Mouse (Mus musculus) MEL (cell line): ENCODE results near the gene Ttll1. TPM values are rescaled to one million over a fixed set of nuclear protein-coding genes. Genes with fewer than 3 reads are reported as not detected.

Experiments used
- DNase-seq: peaks from one replicate; pipeline ENCODE4 v3.0.0; 2011; ENCODE audit warnings: low read depth, low spot score
- H3K27ac ChIP-seq: 2 replicates; pipeline ENCODE4 v1.5.1; 2012; ENCODE audit warnings: low read depth, mild to moderate bottlenecking, control low read depth, low read length, moderate library complexity; ENCODE audit not compliant: control insufficient read depth
- H3K27me3 ChIP-seq, 2 experiments: fragments of 150-350 bp in 1 of 2; sonication (generic) in 1 of 2; 2 replicates each; pipeline ENCODE4 v1.6.1; 2012; ENCODE audit warnings: low read length in 2 of 2, mild to moderate bottlenecking in 2 of 2, improper control_type of control experiment in 1 of 2, moderate library complexity in 1 of 2; ENCODE audit not compliant: insufficient read depth in 2 of 2, control insufficient read depth in 1 of 2
- H3K36me3 ChIP-seq, 2 experiments: 2 replicates each; pipeline ENCODE4 v1.6.1; 2012 to 2014; ENCODE audit warnings: low read length in 2 of 2, improper control_type of control experiment in 1 of 2, inconsistent platforms in 1 of 2, mild to moderate bottlenecking in 1 of 2; ENCODE audit not compliant: insufficient read depth in 2 of 2, control insufficient read depth in 1 of 2
- H3K4me1 ChIP-seq, 2 experiments: fragments of 150-350 bp in 1 of 2; sonication (generic) in 1 of 2; 2 replicates each; pipeline ENCODE4 v1.6.1; 2012; ENCODE audit warnings: low read length in 2 of 2, improper control_type of control experiment in 1 of 2, mild to moderate bottlenecking in 1 of 2; ENCODE audit not compliant: insufficient read depth in 2 of 2, control insufficient read depth in 1 of 2
- H3K4me3 ChIP-seq, 2 experiments: fragments of 150-350 bp in 1 of 2; sonication (generic) in 1 of 2; 2 replicates each; pipeline ENCODE4 v1.5.1; 2012; ENCODE audit warnings: low read depth in 2 of 2, low read length in 2 of 2, mild to moderate bottlenecking in 2 of 2, moderate library complexity in 2 of 2, control low read depth in 1 of 2, improper control_type of control experiment in 1 of 2; ENCODE audit not compliant: control insufficient read depth in 1 of 2, insufficient read depth in 1 of 2
- H3K79me2 ChIP-seq: 2 replicates; pipeline ENCODE4 v1.6.1; 2012; ENCODE audit warnings: mild to moderate bottlenecking, low read length, moderate library complexity; ENCODE audit not compliant: control insufficient read depth, poor library complexity, insufficient read depth
- H3K9ac ChIP-seq: 2 replicates; pipeline ENCODE4 v1.6.1; 2012; ENCODE audit warnings: low read depth, mild to moderate bottlenecking, control low read depth, low read length, moderate library complexity; ENCODE audit not compliant: control insufficient read depth, poor library complexity, severe bottlenecking
- H3K9me3 ChIP-seq: fragments of 150-350 bp; sonication (generic); replicated peaks from 2 replicates; pipeline ENCODE4 v1.6.1; 2012; ENCODE audit warnings: mild to moderate bottlenecking, low read length, improper control_type of control experiment, moderate library complexity; ENCODE audit not compliant: insufficient read depth
- BHLHE40 ChIP-seq: IDR thresholded peaks from 2 replicates; pipeline ENCODE4 v1.6.1; 2012; ENCODE audit warnings: low read depth, mild to moderate bottlenecking, inconsistent platforms, low read length, improper control_type of control experiment, borderline replicate concordance
- CHD2 ChIP-seq: IDR thresholded peaks from 2 replicates; pipeline ENCODE4 v1.6.1; 2011; ENCODE audit warnings: low read length, improper control_type of control experiment
- E2F4 ChIP-seq: IDR thresholded peaks from 2 replicates; pipeline ENCODE4 v1.6.1; 2011; ENCODE audit warnings: low read depth, low read length, improper control_type of control experiment, borderline replicate concordance
- ELF1 ChIP-seq: IDR thresholded peaks from 2 replicates; pipeline ENCODE4 v1.6.1; 2014; ENCODE audit warnings: low read depth, mild to moderate bottlenecking, inconsistent platforms, low read length, improper control_type of control experiment, moderate library complexity
- EP300 ChIP-seq, 2 experiments: IDR thresholded peaks; 2 replicates each; pipeline ENCODE4 v1.6.1; 2011; ENCODE audit warnings: improper control_type of control experiment in 2 of 2, low read length in 2 of 2, low read depth in 1 of 2, mild to moderate bottlenecking in 1 of 2
- ETS1 ChIP-seq: IDR thresholded peaks from 2 replicates; pipeline ENCODE4 v1.6.1; 2012; ENCODE audit warnings: low read depth, mild to moderate bottlenecking, inconsistent platforms, low read length, improper control_type of control experiment, moderate library complexity
- GABPA ChIP-seq: IDR thresholded peaks from 2 replicates; pipeline ENCODE4 v1.6.1; 2012; ENCODE audit warnings: low read depth, mild to moderate bottlenecking, inconsistent platforms, low read length, improper control_type of control experiment, moderate library complexity
- GATA1 ChIP-seq: IDR thresholded peaks from 2 replicates; pipeline ENCODE4 v1.6.1; 2011; ENCODE audit warnings: low read depth, low read length, improper control_type of control experiment
- HCFC1 ChIP-seq: IDR thresholded peaks from 2 replicates; pipeline ENCODE4 v1.6.1; 2012; ENCODE audit warnings: low read depth, mild to moderate bottlenecking, inconsistent platforms, low read length, improper control_type of control experiment, moderate library complexity
- JUND ChIP-seq: IDR thresholded peaks from 2 replicates; pipeline ENCODE4 v1.6.1; 2011; ENCODE audit warnings: low read depth, mild to moderate bottlenecking, improper control_type of control experiment, low read length
- KAT2A ChIP-seq: conservative IDR thresholded peaks from 2 replicates; pipeline ENCODE4 v1.6.1; 2012; ENCODE audit warnings: low read depth, low read length, improper control_type of control experiment, inconsistent platforms
- MAFK ChIP-seq: IDR thresholded peaks from 2 replicates; pipeline ENCODE4 v1.6.1; 2011; ENCODE audit warnings: low read depth, mild to moderate bottlenecking, low read length, improper control_type of control experiment, borderline replicate concordance
- MAZ ChIP-seq: IDR thresholded peaks from 2 replicates; pipeline ENCODE4 v1.6.1; 2012; ENCODE audit warnings: low read depth, mild to moderate bottlenecking, inconsistent platforms, low read length, improper control_type of control experiment
- MEF2A ChIP-seq: IDR thresholded peaks from 2 replicates; pipeline ENCODE4 v1.6.1; 2014; ENCODE audit warnings: low read depth, mild to moderate bottlenecking, inconsistent platforms, low read length, improper control_type of control experiment; ENCODE audit not compliant: poor library complexity, insufficient replicate concordance, severe bottlenecking; ENCODE audit errors: extremely low read depth
- MXI1 ChIP-seq: IDR thresholded peaks from 2 replicates; pipeline ENCODE4 v1.6.1; 2011; ENCODE audit warnings: mild to moderate bottlenecking, low read depth, low read length, improper control_type of control experiment
- NELFE ChIP-seq: IDR thresholded peaks from 2 replicates; pipeline ENCODE4 v1.6.1; 2011; ENCODE audit warnings: low read depth, low read length, improper control_type of control experiment
- POLR2A ChIP-seq, 2 experiments: IDR thresholded peaks; 2 replicates each; pipeline ENCODE4 v1.6.1; 2011 to 2012; ENCODE audit warnings: low read length in 2 of 2, mild to moderate bottlenecking in 2 of 2, control low read depth in 1 of 2, improper control_type of control experiment in 1 of 2, low read depth in 1 of 2, moderate library complexity in 1 of 2; ENCODE audit not compliant: control insufficient read depth in 1 of 2, insufficient read depth in 1 of 2, poor library complexity in 1 of 2
- POLR2AphosphoS2 ChIP-seq: IDR thresholded peaks from 2 replicates; pipeline ENCODE4 v1.6.1; 2011; ENCODE audit warnings: low read length, improper control_type of control experiment
- POLR2AphosphoS5 ChIP-seq: IDR thresholded peaks from 2 replicates; pipeline ENCODE4 v1.6.1; 2012; ENCODE audit warnings: low read depth, borderline replicate concordance, mild to moderate bottlenecking, inconsistent platforms, low read length, moderate library complexity, mixed read lengths
- RAD21 ChIP-seq: IDR thresholded peaks from 2 replicates; pipeline ENCODE4 v1.6.1; 2011; ENCODE audit warnings: mild to moderate bottlenecking, low read depth, low read length, improper control_type of control experiment
- SIN3A ChIP-seq: IDR thresholded peaks from 2 replicates; pipeline ENCODE4 v1.6.1; 2012; ENCODE audit warnings: low read length, improper control_type of control experiment, inconsistent platforms
- TAL1 ChIP-seq: IDR thresholded peaks from 2 replicates; pipeline ENCODE4 v1.6.1; 2012; ENCODE audit warnings: mild to moderate bottlenecking, inconsistent platforms, low read length, moderate library complexity, mixed read lengths
- USF1 ChIP-seq: IDR thresholded peaks from 2 replicates; pipeline ENCODE4 v1.6.1; 2014; ENCODE audit warnings: low read depth, mild to moderate bottlenecking, inconsistent platforms, low read length, improper control_type of control experiment, moderate library complexity
- USF2 ChIP-seq, 2 experiments: IDR thresholded peaks; 2 replicates each; pipeline ENCODE4 v1.6.1; 2011 to 2012; ENCODE audit warnings: improper control_type of control experiment in 2 of 2, low read length in 2 of 2, borderline replicate concordance in 1 of 2, inconsistent platforms in 1 of 2, low read depth in 1 of 2, mild to moderate bottlenecking in 1 of 2; ENCODE audit not compliant: insufficient read depth in 1 of 2
- ZKSCAN1 ChIP-seq: IDR thresholded peaks from 2 replicates; pipeline ENCODE4 v1.6.1; 2012; ENCODE audit warnings: low read depth, mild to moderate bottlenecking, inconsistent platforms, low read length, improper control_type of control experiment, moderate library complexity
- ZMIZ1 ChIP-seq: IDR thresholded peaks from 2 replicates; pipeline ENCODE4 v1.6.1; 2012; ENCODE audit warnings: low read depth, mild to moderate bottlenecking, inconsistent platforms, low read length, improper control_type of control experiment, moderate library complexity
- polyA plus RNA-seq, 2 experiments: library from polyadenylated mRNA; stranded (reverse) in 1 of 2; unstranded in 1 of 2; fragments of >175 nt in 1 of 2; fragments of >200 nt in 1 of 2; gene quantifications; 2 replicates each; pipeline versions ENCODE4 v1.2.1 to v1.2.4; 2012; ENCODE audit warnings: low replicate concordance in 2 of 2, low read depth in 1 of 2; ENCODE audit not compliant: insufficient read length in 2 of 2, insufficient read depth in 1 of 2, missing spikeins in 1 of 2
- total RNA-seq: library from RNA; depleted of rRNA; stranded (reverse); fragments of 300-350 nt; gene quantifications from 2 replicates; pipeline ENCODE4 v1.2.3, GENCODE M21; 2012

Gene Ttll1
- total and polyA plus RNA-seq, 3 experiments = 3.4 to 14.1 TPM; not detected in 1

DNA sequence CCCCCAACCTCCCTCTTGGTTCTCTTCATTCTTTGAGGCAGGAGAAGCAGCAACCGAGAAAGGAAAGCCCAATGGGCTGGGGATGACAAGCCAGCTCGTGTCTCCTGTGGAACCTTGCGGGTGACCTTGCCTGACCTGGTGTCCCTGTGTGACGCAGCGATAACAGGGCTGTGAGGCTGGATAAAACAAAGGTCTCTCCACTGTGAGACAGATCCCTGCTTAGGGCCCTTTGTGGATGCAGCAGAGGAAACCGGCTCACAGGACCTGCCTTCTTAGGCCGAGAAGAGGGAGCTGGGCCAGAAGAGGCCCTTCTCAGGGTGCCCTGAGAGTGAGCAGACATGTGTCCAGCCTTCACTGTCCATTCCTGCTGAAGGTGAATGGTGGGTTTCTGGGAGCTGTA is 12.5 kb upstream of the Ttll1 start:
- H3K9ac ChIP-seq = no peak overlapping the region
- H3K27me3 ChIP-seq = peaks cover 4 to 12% of the 10 kb centered on the region in 2 experiments; a peak in 3 of 4 replicates
- peaks cover 0 to 11% of the 10 kb centered on the region in 2 experiments; a peak in 1 of 4 replicates for H3K4me1 ChIP-seq
- TF ChIP-seq CHD2 (no peak), GATA1 (no peak), USF1 (no peak), EP300 (IDR thresholded peaks at IDR 0.05; ENCODE audit: low read depth in 1 of 2, low read length in 2 of 2) (no peak), HCFC1 (no peak), ZKSCAN1 (no peak), E2F4 (no peak), GABPA (no peak), KAT2A (no peak), RAD21 (no peak)
- no peak for DNase-seq
- no peaks in the 10 kb centered on the region for H3K9me3 ChIP-seq
- peaks cover 1% of the 10 kb centered on the region; the same call in 1 of the 2 replicates for H3K79me2 ChIP-seq
- H3K36me3 ChIP-seq = no peaks in the 10 kb centered on the region
- no peak overlapping the region for H3K27ac ChIP-seq
- H3K4me3 ChIP-seq = no peak overlapping the region

DNA sequence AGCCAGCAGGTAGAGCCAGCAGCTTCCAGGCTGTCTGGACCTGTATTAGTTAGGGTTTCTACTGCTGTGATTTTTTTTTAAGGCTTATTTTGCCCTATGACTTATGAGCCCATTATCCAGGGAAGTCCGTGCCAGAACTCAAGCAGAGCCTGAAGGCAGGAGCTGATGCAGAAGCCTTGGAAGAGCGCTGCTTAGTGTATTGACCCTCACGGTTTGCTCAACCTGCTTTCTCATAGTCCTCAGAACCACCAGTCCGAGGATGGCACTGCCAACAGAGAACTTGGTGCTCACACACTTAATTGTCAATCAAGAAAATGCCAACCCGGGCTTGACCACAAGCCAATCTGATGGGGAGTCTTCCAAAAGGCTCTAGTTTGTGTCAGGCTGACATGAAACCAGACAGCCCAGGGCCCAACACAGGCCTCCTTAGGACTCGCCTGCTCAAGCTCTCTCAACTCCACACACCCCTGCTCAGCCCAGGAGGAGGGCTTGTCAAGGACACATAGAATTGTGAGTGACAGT is 10.2 kb upstream of the Ttll1 start:
- peaks cover 4 to 12% of the 10 kb centered on the region in 2 experiments; a peak in 3 of 4 replicates for H3K27me3 ChIP-seq
- no peak overlapping the region for H3K9ac ChIP-seq
- no peak overlapping the region for H3K27ac ChIP-seq
- H3K4me3 ChIP-seq = no peak overlapping the region
- no peaks in the 10 kb centered on the region for H3K79me2 ChIP-seq
- no peaks in the 10 kb centered on the region for H3K9me3 ChIP-seq
- no peaks in the 10 kb centered on the region for H3K36me3 ChIP-seq
- TF ChIP-seq ELF1 (no peak), TAL1 (no peak), CHD2 (no peak), MXI1 (no peak), ZMIZ1 (no peak), USF1 (no peak), MEF2A (no peak), MAZ (no peak), BHLHE40 (no peak), ZKSCAN1 (no peak), SIN3A (no peak), ETS1 (no peak), USF2 (IDR thresholded peaks at IDR 0.05; ENCODE audit: borderline replicate concordance in 1 of 2, insufficient read depth in 1 of 2, low read depth in 1 of 2, low read length in 2 of 2) (no peak), JUND (no peak), POLR2AphosphoS5 (no peak), POLR2AphosphoS2 (no peak), POLR2A (IDR thresholded peaks at IDR 0.05; ENCODE audit: control insufficient read depth in 1 of 2, insufficient read depth in 1 of 2, low read depth in 1 of 2, low read length in 2 of 2, poor library complexity in 1 of 2) (no peak), MAFK (no peak), NELFE (no peak)
- TF ChIP-seq, all 39 proteins: peak for 0
- H3K4me1 ChIP-seq = peaks cover 0 to 7% of the 10 kb centered on the region in 2 experiments; a peak in 1 of 4 replicates
- DNase-seq = no peak
